In the genomic region with DNA sequence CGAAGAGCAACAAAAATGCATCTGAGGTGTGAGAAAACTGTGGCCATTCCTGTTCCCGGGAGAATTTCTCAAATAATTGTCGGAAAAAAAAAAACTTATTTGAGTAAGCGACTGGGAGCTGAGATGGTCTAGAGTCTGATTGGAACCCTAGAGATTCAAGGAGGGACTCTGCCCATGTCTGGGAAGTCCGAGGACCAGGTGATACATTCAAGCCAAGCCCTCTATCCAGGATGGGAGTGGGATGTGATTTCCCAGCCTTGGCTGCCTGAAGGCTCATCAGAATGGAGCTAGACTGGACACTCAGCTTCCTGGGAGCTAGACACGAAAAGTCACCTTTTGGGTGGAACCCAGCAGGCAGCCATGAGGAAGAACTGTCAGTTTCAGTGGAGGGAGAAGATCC, we compare ENCODE assay signal across 26 mouse cellular contexts. TPM values are rescaled to one million over a fixed set of nuclear protein-coding genes. Genes with fewer than 3 reads are reported as not detected.
DNase-seq lines count a peak whose midpoint lies in the region; ATAC-seq lines count a peak whose summit lies in the region.
"Had no signal": no experiment of that assay in that cellular context is flagged by ENCODE, and none has a peak within 500 bp of the region (broad histone marks: within the 10 kb centered on the region; RNA-seq: fewer than 3 reads in every experiment).

No protein-coding gene starts in this region.

- H3K4me3 ChIP-seq in limb, embryonic 11.5 days (ENCODE audit: low read depth, low read length) = no peak overlapping the region
- no peak overlapping the region for H3K4me3 ChIP-seq in limb, embryonic 10.5 days
- H3K4me3 ChIP-seq in heart, embryonic 11.5 days (ENCODE audit: low read depth, low read length) = no peak overlapping the region
- H3K4me3 ChIP-seq: embryonic facial prominence, embryonic 12.5 days; embryonic facial prominence, embryonic 15.5 days; gastrocnemius, adult 2 months; heart, embryonic 13.5 days; hindbrain, embryonic 15.5 days; intestine, embryonic 15.5 days had no signal

- no peak overlapping the region for H3K27ac ChIP-seq in limb, embryonic 11.5 days (replicated peaks; ENCODE audit: low read depth, low read length)
- no peak overlapping the region for H3K27ac ChIP-seq in limb, embryonic 10.5 days
- no peak overlapping the region for H3K27ac ChIP-seq in heart, embryonic 11.5 days (ENCODE audit: low read depth, low read length)
- H3K27ac ChIP-seq: embryonic facial prominence, embryonic 12.5 days; embryonic facial prominence, embryonic 15.5 days; gastrocnemius, adult 2 months; heart, embryonic 13.5 days; hindbrain, embryonic 15.5 days; intestine, embryonic 15.5 days had no signal

- no peak overlapping the region for H3K9ac ChIP-seq in limb, embryonic 11.5 days (ENCODE audit: low read length)
- H3K9ac ChIP-seq in heart, embryonic 11.5 days (ENCODE audit: low read depth, low read length) = no peak overlapping the region
- H3K9ac ChIP-seq: embryonic facial prominence, embryonic 12.5 days; embryonic facial prominence, embryonic 15.5 days; forebrain, postnatal 0 days; heart, embryonic 13.5 days; hindbrain, embryonic 15.5 days; intestine, embryonic 15.5 days had no signal

- 11% methylated on average over 6 of the region's 6 CpGs for WGBS in limb, embryonic 11.5 days
- WGBS in limb, embryonic 10.5 days = 5% methylated on average over 6 of the region's 6 CpGs
- WGBS in heart, embryonic 11.5 days (ENCODE audit: insufficient replicate concordance) = 5% methylated on average over 6 of the region's 6 CpGs

- 0 out of 2 replicates have a peak, but pooled peaks cover 6% of the 10 kb centered on the region for H3K4me1 ChIP-seq in limb, embryonic 11.5 days (ENCODE audit: control insufficient read depth, insufficient read depth, low read length)
- H3K4me1 ChIP-seq in limb, embryonic 10.5 days = peaks cover 50% of the 10 kb centered on the region
- no peaks in the 10 kb centered on the region for H3K4me1 ChIP-seq in heart, embryonic 11.5 days (ENCODE audit: control insufficient read depth, insufficient read depth, low read length)

- no peak overlapping the region for H3K4me2 ChIP-seq in limb, embryonic 11.5 days (ENCODE audit: low read depth, severe bottlenecking)
- H3K4me2 ChIP-seq in heart, embryonic 11.5 days = no peak overlapping the region
- H3K4me2 ChIP-seq: embryonic facial prominence, embryonic 12.5 days; embryonic facial prominence, embryonic 15.5 days; heart, embryonic 13.5 days; hindbrain, embryonic 15.5 days; intestine, embryonic 15.5 days had no signal

- H3K36me3 ChIP-seq in limb, embryonic 11.5 days (ENCODE audit: control insufficient read depth, insufficient read depth, low read length) = no peaks in the 10 kb centered on the region
- no peaks in the 10 kb centered on the region for H3K36me3 ChIP-seq in limb, embryonic 10.5 days
- no peaks in the 10 kb centered on the region for H3K36me3 ChIP-seq in heart, embryonic 11.5 days (ENCODE audit: control insufficient read depth, insufficient read depth, low read length)
- H3K36me3 ChIP-seq: embryonic facial prominence, embryonic 12.5 days; embryonic facial prominence, embryonic 15.5 days; heart, embryonic 13.5 days; hindbrain, embryonic 15.5 days; intestine, embryonic 15.5 days had no signal

- no peak for ATAC-seq in limb, embryonic 11.5 days (ENCODE audit: insufficient number of reproducible peaks, low FRiP score, low TSS enrichment, low read depth)
- ATAC-seq in heart, embryonic 11.5 days (replicated peaks; ENCODE audit: insufficient number of reproducible peaks, low FRiP score, low TSS enrichment) = no peak
- ATAC-seq: forebrain, embryonic 14.5 days; forebrain, postnatal 0 days; intestine, embryonic 15.5 days had no signal

- peaks cover 75% of the 10 kb centered on the region for H3K27me3 ChIP-seq in limb, embryonic 11.5 days (ENCODE audit: control insufficient read depth, insufficient read depth, low read length)
- peaks cover 96% of the 10 kb centered on the region for H3K27me3 ChIP-seq in limb, embryonic 10.5 days (ENCODE audit: low read depth, poor library complexity, severe bottlenecking)
- peaks cover 94% of the 10 kb centered on the region for H3K27me3 ChIP-seq in heart, embryonic 11.5 days (ENCODE audit: control insufficient read depth, insufficient read depth, low read length)

- peak; percentile 28 for DNase-seq in embryo, embryonic 10.5 days (ENCODE audit: low spot score)
- DNase-seq in embryo, embryonic 11 days = no peak
- DNase-seq in limb, embryonic 11.5 days (ENCODE audit: low spot score) = peak; percentile 32
- no peak for DNase-seq in limb, embryonic 10.5 days (ENCODE audit: low spot score)
- DNase-seq in ZHBTc4 (ENCODE audit: low read depth, low spot score) = peak; percentile 42
- DNase-seq in right cerebral cortex, postnatal 10 days (ENCODE audit: low spot score in 2 of 2) = no peak
- DNase-seq: adrenal gland, adult 2 months; adrenal gland, postnatal 14 days; cerebellum, adult 11 months; cerebellum, adult 2 months; cerebellum, adult 9-11 months; cerebellum, postnatal 25 days; forebrain, postnatal 0 days; gastrocnemius, adult 2 months; gastrocnemius, postnatal 14 days; heart, adult 11 months; heart, postnatal 14 days; heart, postnatal 4 days; kidney, adult 11 months had no signal

- H3K9me3 ChIP-seq in limb, embryonic 11.5 days (ENCODE audit: control insufficient read depth, low read length) = no peaks in the 10 kb centered on the region
- H3K9me3 ChIP-seq in limb, embryonic 10.5 days (replicated peaks) = no peaks in the 10 kb centered on the region
- H3K9me3 ChIP-seq in heart, embryonic 11.5 days (replicated peaks; ENCODE audit: control insufficient read depth, low read length) = no peaks in the 10 kb centered on the region
- H3K9me3 ChIP-seq: embryonic facial prominence, embryonic 12.5 days; embryonic facial prominence, embryonic 15.5 days; heart, embryonic 13.5 days; hindbrain, embryonic 15.5 days; intestine, embryonic 15.5 days had no signal

RNA-seq across cellular contexts. Expression of a gene that starts 12.7 kb away (rescaled TPM):
- polyA plus RNA-seq in limb, embryonic 11.5 days (2014; fragmentation: Nextera tagmentation; extraction: Ambion mirVana) = 42.6 and 52.2 TPM in 2 replicates
- polyA plus RNA-seq in limb, embryonic 10.5 days (2016; fragmentation: Nextera tagmentation; extraction: Ambion mirVana) = 50.1 and 55.3 TPM in 2 replicates
- polyA plus RNA-seq in heart, embryonic 11.5 days (2014; fragmentation: Nextera tagmentation; extraction: Ambion mirVana) = 12.8 and 14.5 TPM in 2 replicates

Comparison
In these comparisons a context has a peak if more than half of its experiments do, and no peak if none do; other contexts are left out.
1. DNase-seq: peak in embryo, embryonic 10.5 days (single experiment), limb, embryonic 11.5 days (single experiment) and ZHBTc4 (single experiment); none in embryo, embryonic 11 days (single experiment), limb, embryonic 10.5 days (single experiment) and right cerebral cortex, postnatal 10 days (0 of 2).